Mouse (Mus musculus): Measurements from ENCODE around the gene Twist1.

The Twist1 gene

GRCm38 (mm10) chr12:33957400-33958240 lies at the start of gene Twist1:
Gene Twist1 (plus strand): TSS chr12:33957671.
- DNase-seq (ENCODE audit: low spot score in 2 of 2) = peak; percentile 78

- no peak for DNase-seq (ENCODE audit: low spot score in 2 of 2)
Measured at GRCm38 (mm10) chr12:33926751-33927150, 30.7 kb upstream of the Twist1 start.

GRCm38 (mm10) chr12:33927334-33928098 lies 30.0 kb upstream of the Twist1 start:
- no peak for DNase-seq (ENCODE audit: low spot score in 2 of 2)

GRCm38 (mm10) chr12:33928331-33929192 lies 28.9 kb upstream of the Twist1 start, which contains the start of gene Ferd3l:
Gene Ferd3l (plus strand): TSS chr12:33928425.
- DNase-seq (ENCODE audit: low spot score in 2 of 2) = no peak

GRCm38 (mm10) chr12:33952843-33953242 lies 4.6 kb upstream of the Twist1 start:
- DNase-seq (ENCODE audit: low spot score in 2 of 2) = no peak

GRCm38 (mm10) chr12:33954931-33955565 lies 2.4 kb upstream of the Twist1 start:
- no peak for DNase-seq (ENCODE audit: low spot score in 2 of 2)

GRCm38 (mm10) chr12:33955606-33956295 lies 1.7 kb upstream of the Twist1 start:
- peak in 1 of 2 experiments; percentile 60 for DNase-seq (ENCODE audit: low spot score in 2 of 2)

- DNase-seq (ENCODE audit: low spot score in 2 of 2) = no peak
Measured at GRCm38 (mm10) chr12:33956576-33957399, 683 bp upstream of the Twist1 start.

- no peak for DNase-seq (ENCODE audit: low spot score in 2 of 2)
Measured at GRCm38 (mm10) chr12:33958241-33959194, 1.0 kb downstream of the Twist1 start.

GRCm38 (mm10) chr12:33959206-33959605 lies 1.7 kb downstream of the Twist1 start:
- no peak for DNase-seq (ENCODE audit: low spot score in 2 of 2)

- no peak for DNase-seq (ENCODE audit: low spot score in 2 of 2)
Measured at GRCm38 (mm10) chr12:33959846-33960245, 2.4 kb downstream of the Twist1 start.

- DNase-seq (ENCODE audit: low spot score in 2 of 2) = no peak
Measured at GRCm38 (mm10) chr12:33961013-33961412, 3.5 kb downstream of the Twist1 start.

GRCm38 (mm10) chr12:33962118-33962772 lies 4.8 kb downstream of the Twist1 start:
- no peak for DNase-seq (ENCODE audit: low spot score in 2 of 2)

- no peak for DNase-seq (ENCODE audit: low spot score in 2 of 2)
Measured at GRCm38 (mm10) chr12:33962773-33963130, 5.3 kb downstream of the Twist1 start.

- no peak for DNase-seq (ENCODE audit: low spot score in 2 of 2)
Measured at GRCm38 (mm10) chr12:33963671-33964369, 6.3 kb downstream of the Twist1 start.

- no peak for DNase-seq (ENCODE audit: low spot score in 2 of 2)
Measured at GRCm38 (mm10) chr12:33964427-33964826, 7.0 kb downstream of the Twist1 start.

- DNase-seq (ENCODE audit: low spot score in 2 of 2) = no peak
Measured at GRCm38 (mm10) chr12:33965661-33966360, 8.3 kb downstream of the Twist1 start.
